Mouse (Mus musculus) intestine, postnatal 0 days (tissue): Measurements from ENCODE around the gene Efcc1. TPM values are rescaled to one million over a fixed set of nuclear protein-coding genes. Genes with fewer than 3 reads are reported as not detected.

ENCODE experiments used
- ATAC-seq: fragments of 200-750 bp; cut with Nextera tagmentation; 2 replicates; pipeline ENCODE4 v1.8.0; 2017; ENCODE audit warnings: mild to moderate bottlenecking, moderate TSS enrichment, moderate library complexity
- H3K27ac ChIP-seq: fragments of 300-500 bp; sonication (generic); 2 replicates; pipeline ENCODE4 v1.5.1; 2014; ENCODE audit warnings: mild to moderate bottlenecking, low read depth, low read length, moderate library complexity
- H3K27me3 ChIP-seq: fragments of 300-500 bp; sonication (generic); replicated peaks from 2 replicates; pipeline ENCODE4 v1.6.1; 2014; ENCODE audit warnings: low read length, mixed read lengths; ENCODE audit not compliant: control insufficient read depth, insufficient read depth
- H3K36me3 ChIP-seq: fragments of 300-500 bp; sonication (generic); 2 replicates; pipeline ENCODE4 v1.6.1; 2014; ENCODE audit warnings: mild to moderate bottlenecking, moderate library complexity; ENCODE audit not compliant: control insufficient read depth, insufficient read depth
- H3K4me1 ChIP-seq: fragments of 300-500 bp; sonication (generic); replicated peaks from 2 replicates; pipeline ENCODE4 v1.6.1; 2014; ENCODE audit warnings: antibody characterized with exemption, low read length, mixed read lengths; ENCODE audit not compliant: control insufficient read depth, insufficient read depth
- H3K4me2 ChIP-seq: fragments of 300-500 bp; sonication (generic); replicated peaks from 2 replicates; pipeline ENCODE4 v1.6.1; 2014; ENCODE audit warnings: low read depth, mild to moderate bottlenecking, moderate library complexity
- H3K4me3 ChIP-seq: fragments of 300-500 bp; sonication (generic); 2 replicates; pipeline ENCODE4 v1.5.1; 2014; ENCODE audit warnings: low read depth, low read length
- H3K9ac ChIP-seq: fragments of 300-500 bp; sonication (generic); 2 replicates; pipeline ENCODE4 v1.6.1; 2014; ENCODE audit warnings: mild to moderate bottlenecking, low read depth, low read length
- H3K9me3 ChIP-seq: fragments of 300-500 bp; sonication (generic); 2 replicates; pipeline ENCODE4 v1.6.1; 2016; ENCODE audit warnings: mixed run types; ENCODE audit not compliant: control insufficient read depth
- CTCF ChIP-seq: sonication (generic); IDR thresholded peaks from 2 replicates; pipeline ENCODE4 v1.5.1; 2016; ENCODE audit warnings: low read depth, mild to moderate bottlenecking, control low read depth, antibody characterized with exemption, moderate library complexity
- WGBS: fragments of 180-500 bp; shearing (Covaris S2); extraction: QIAGEN DNeasy Blood & Tissue Kit; methylation state at CpG from one replicate; pipeline ENCODE4 v1.1.7; 2014; 5-methylcytosine and 5-hydroxymethylcytosine counted together
- polyA plus RNA-seq: library from polyadenylated mRNA; unstranded; fragments of >200 nt; fragmentation: Nextera tagmentation; extraction: Ambion mirVana; gene quantifications from 2 replicates; pipeline ENCODE4 v1.2.1, GENCODE M21; 2015

The Efcc1 gene
- 0.86 and 0.98 TPM in 2 replicates for polyA plus RNA-seq

DNA sequence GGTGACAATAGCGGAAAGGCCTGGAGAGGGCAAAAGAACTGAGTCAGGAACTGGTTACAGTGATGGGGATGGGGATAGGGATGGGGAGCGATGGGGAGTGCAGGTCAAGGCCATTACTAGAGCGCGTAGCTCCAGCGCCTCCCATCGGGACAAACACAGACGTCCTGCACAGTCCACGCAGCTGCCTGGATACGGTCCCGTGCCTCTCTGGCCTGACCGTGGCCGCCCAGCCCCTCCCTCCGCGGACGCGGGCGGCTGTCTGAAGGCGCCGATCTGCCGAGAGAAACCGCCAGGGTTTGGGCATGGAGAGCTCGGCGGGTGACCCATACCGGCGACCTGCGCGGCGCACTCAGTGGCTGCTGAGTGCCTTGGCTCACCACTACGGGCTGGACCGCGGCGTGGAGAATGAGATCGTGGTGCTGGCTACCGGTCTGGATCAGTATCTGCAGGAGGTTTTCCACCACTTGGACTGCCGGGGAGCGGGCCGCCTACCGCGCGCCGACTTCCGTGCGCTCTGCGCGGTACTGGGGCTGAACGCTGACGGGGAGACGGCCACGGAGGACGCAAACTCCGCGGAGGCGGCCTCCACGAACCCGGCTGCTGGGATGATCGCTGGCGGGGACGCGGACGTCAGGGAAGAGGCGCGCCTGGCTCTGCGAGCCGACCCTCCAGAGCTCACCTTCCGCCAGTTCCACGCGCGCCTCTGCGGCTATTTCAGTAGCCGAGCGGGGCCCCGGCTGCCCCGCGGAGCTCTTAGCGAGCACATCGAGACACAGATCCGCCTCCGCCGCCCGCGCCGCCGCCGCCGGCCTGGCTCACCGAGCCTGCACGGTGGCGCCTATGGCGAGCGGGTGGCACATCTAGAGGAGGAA, at the start of gene Efcc1:
Gene Efcc1, plus strand, starts transcription at position 279 of the 872 bp plus-strand sequence.
- Histone ChIP-seq H3K36me3 (no peaks in the 10 kb centered on the region), H3K4me1 (no peaks in the 10 kb centered on the region), H3K9me3 (no peaks in the 10 kb centered on the region), H3K9ac (peak within 1 kb of the TSS; percentile 40; the same call in 1 of the 2 replicates), H3K27ac (peak within 1 kb of the TSS; percentile 54), H3K4me3 (peak within 1 kb of the TSS; percentile 44), H3K27me3 (peaks cover 47% of the 10 kb centered on the region), H3K4me2 (peak within 1 kb of the TSS; percentile 74)
- ATAC-seq = peak; percentile 44; the same call in 1 of the 2 replicates
- under 1% methylated on average over 88 of the region's 90 CpGs for WGBS
- TF ChIP-seq CTCF = peak; percentile 56

DNA sequence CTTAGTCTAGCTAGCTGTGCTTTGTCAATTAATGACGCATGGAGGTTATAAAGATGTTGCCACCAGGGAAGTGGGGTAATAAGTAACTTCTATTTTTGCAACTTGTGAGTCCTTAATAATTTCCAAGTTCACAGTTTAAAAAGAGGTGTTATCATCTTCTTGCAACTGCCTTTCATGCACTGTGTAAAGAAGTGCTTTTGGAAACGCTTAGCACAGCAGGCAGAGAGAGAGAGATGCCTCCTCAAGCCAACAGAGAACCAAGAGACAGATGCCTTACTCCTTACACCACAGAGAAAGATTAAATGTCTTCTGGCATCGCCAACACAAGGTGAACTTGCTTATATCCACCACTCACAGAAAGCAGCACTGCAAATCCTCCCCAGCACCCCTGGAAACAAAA, 34.7 kb upstream of the Efcc1 start:
- TF ChIP-seq CTCF = no peak
- Histone ChIP-seq H3K27me3 (no peaks in the 10 kb centered on the region), H3K9me3 (no peaks in the 10 kb centered on the region), H3K27ac (no peak overlapping the region), H3K36me3 (no peaks in the 10 kb centered on the region), H3K4me3 (no peak overlapping the region), H3K4me2 (no peak overlapping the region), H3K9ac (no peak overlapping the region), H3K4me1 (0 out of 2 replicates have a peak, but pooled peaks cover 2% of the 10 kb centered on the region)
- WGBS = 52% methylated on average over 3 of the region's 3 CpGs
- no peak for ATAC-seq

GRCm38 (mm10) chr6:87696544-87696943, 34.1 kb upstream of the Efcc1 start:
- Histone ChIP-seq H3K9me3 (no peaks in the 10 kb centered on the region), H3K4me3 (no peak overlapping the region), H3K27me3 (no peaks in the 10 kb centered on the region), H3K36me3 (no peaks in the 10 kb centered on the region), H3K4me2 (no peak overlapping the region), H3K4me1 (0 out of 2 replicates have a peak, but pooled peaks cover 2% of the 10 kb centered on the region), H3K27ac (no peak overlapping the region), H3K9ac (no peak overlapping the region)
- 87% methylated on average over 4 of the region's 4 CpGs for WGBS
- no peak for TF ChIP-seq CTCF
- ATAC-seq = no peak

DNA sequence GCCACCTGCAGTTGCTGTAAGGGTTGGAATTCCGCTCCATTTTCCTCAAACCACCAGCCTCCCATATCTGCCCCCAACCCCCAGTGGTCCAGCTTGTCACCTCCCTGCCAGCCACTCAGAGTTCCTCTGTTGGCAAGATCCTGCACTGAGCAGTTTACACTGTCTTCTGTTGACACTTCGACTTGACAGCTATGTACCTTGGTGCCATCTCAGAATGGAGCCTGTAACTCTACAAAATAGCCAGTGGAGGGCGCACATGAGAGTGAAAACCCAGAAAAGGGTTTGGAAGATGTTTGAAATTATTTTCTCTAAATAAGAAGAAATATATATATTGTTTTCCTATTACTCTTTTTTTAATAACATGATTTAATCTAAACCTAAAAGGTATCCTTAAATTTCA, 24.4 kb upstream of the Efcc1 start:
- TF ChIP-seq CTCF = peak; percentile 61
- H3K27me3 ChIP-seq = no peaks in the 10 kb centered on the region
- no peak overlapping the region for H3K4me2 ChIP-seq
- H3K4me1 ChIP-seq = no peaks in the 10 kb centered on the region
- no peak overlapping the region for H3K4me3 ChIP-seq
- H3K9me3 ChIP-seq = no peaks in the 10 kb centered on the region
- no peaks in the 10 kb centered on the region for H3K36me3 ChIP-seq
- H3K27ac ChIP-seq = no peak overlapping the region
- ATAC-seq = no peak
- H3K9ac ChIP-seq = no peak overlapping the region
- 39% methylated on average over 3 of the region's 3 CpGs for whole genome bisulfite sequencing

GRCm38 (mm10) chr6:87712311-87712710, 18.4 kb upstream of the Efcc1 start:
- no peak for ATAC-seq
- WGBS = 92% methylated on average over 4 of the region's 4 CpGs

GRCm38 (mm10) chr6:87714091-87714490, 16.6 kb upstream of the Efcc1 start:
- no peaks in the 10 kb centered on the region; the same call in 1 of the 2 replicates for H3K27me3 ChIP-seq
- H3K36me3 ChIP-seq = no peaks in the 10 kb centered on the region
- no peaks in the 10 kb centered on the region for H3K4me1 ChIP-seq
- no peak overlapping the region for H3K9ac ChIP-seq
- 77% methylated on average over 4 of the region's 4 CpGs for WGBS
- no peaks in the 10 kb centered on the region for H3K9me3 ChIP-seq
- no peak overlapping the region for H3K27ac ChIP-seq
- H3K4me2 ChIP-seq = no peak overlapping the region
- no peak for TF ChIP-seq CTCF
- no peak for ATAC-seq
- H3K4me3 ChIP-seq = no peak overlapping the region

More at GRCm38 (mm10) chr6:87712311-87712710, 18.4 kb upstream of the Efcc1 start:
- Histone ChIP-seq H3K4me1 (no peaks in the 10 kb centered on the region), H3K27ac (no peak overlapping the region), H3K36me3 (no peaks in the 10 kb centered on the region), H3K4me2 (no peak overlapping the region), H3K27me3 (no peaks in the 10 kb centered on the region; the same call in 1 of the 2 replicates), H3K9me3 (no peaks in the 10 kb centered on the region), H3K4me3 (no peak overlapping the region), H3K9ac (no peak overlapping the region)
- no peak for TF ChIP-seq CTCF
